Comparison of ENCODE assay signal across 17 mouse cellular contexts in genomic region chr1:38509301-38509700, GRCm38 (mm10).
"Had no signal": no experiment of that assay in that cellular context is flagged by ENCODE, and none has a peak within 500 bp of the region (broad histone marks: within the 10 kb centered on the region; RNA-seq: fewer than 3 reads in every experiment).

No protein-coding gene starts in this region.

- DNase-seq: kidney, adult 18-20 months; kidney, postnatal 25 days; left cerebral cortex, postnatal 4 days; liver, embryonic 13.5 days; lung, embryonic 14.5 days; midbrain, embryonic 14.5 days; right cerebral cortex, adult 18-20 months; right cerebral cortex, postnatal 14 days; right cerebral cortex, postnatal 4 days; thymus, adult 2 months; thymus, postnatal 14 days; thymus, postnatal 4 days had no signal

- H3K36me3 ChIP-seq: liver, embryonic 13.5 days had no signal

- H3K27me3 ChIP-seq: liver, embryonic 13.5 days had no signal

- H3K27ac ChIP-seq: kidney, postnatal 0 days; liver, embryonic 13.5 days; macrophage; stomach, postnatal 0 days had no signal

- H3K9ac ChIP-seq: liver, embryonic 13.5 days; lung, embryonic 14.5 days had no signal

- ATAC-seq: intestine, embryonic 16.5 days; lung, postnatal 0 days had no signal

- H3K4me2 ChIP-seq: liver, embryonic 13.5 days; lung, embryonic 14.5 days had no signal

- H3K4me3 ChIP-seq: liver, embryonic 13.5 days had no signal

- H3K9me3 ChIP-seq: liver, embryonic 13.5 days had no signal
